Mouse (Mus musculus) kidney, embryonic 16.5 days (tissue): ENCODE measurements around the gene P2rx7. TPM values are rescaled to one million over a fixed set of nuclear protein-coding genes. Genes with fewer than 3 reads are reported as not detected.

Experiments used
- ATAC-seq: fragments of 200-750 bp; cut with Nextera tagmentation; 2 replicates; pipeline ENCODE4 v1.8.0; 2017; ENCODE audit warnings: moderate TSS enrichment; ENCODE audit not compliant: low FRiP score, low TSS enrichment
- H3K27ac ChIP-seq: fragments of 300-500 bp; sonication (generic); 2 replicates; pipeline ENCODE4 v1.5.1; 2014; ENCODE audit warnings: low read length
- H3K27me3 ChIP-seq: fragments of 300-500 bp; sonication (generic); 2 replicates; pipeline ENCODE4 v1.6.1; 2014; ENCODE audit warnings: low read length, control low read depth, mixed read lengths; ENCODE audit not compliant: insufficient read depth
- H3K36me3 ChIP-seq: fragments of 300-500 bp; sonication (generic); 2 replicates; pipeline ENCODE4 v1.6.1; 2014; ENCODE audit warnings: low read length, control low read depth, mixed read lengths; ENCODE audit not compliant: insufficient read depth
- H3K4me1 ChIP-seq: fragments of 300-500 bp; sonication (generic); 2 replicates; pipeline ENCODE4 v1.6.1; 2014; ENCODE audit warnings: low read length, control low read depth, mixed read lengths; ENCODE audit not compliant: insufficient read depth
- H3K4me2 ChIP-seq: fragments of 300-500 bp; sonication (generic); replicated peaks from 2 replicates; pipeline ENCODE4 v1.6.1; 2014; ENCODE audit warnings: low read depth, low read length
- H3K4me3 ChIP-seq: fragments of 300-500 bp; sonication (generic); 2 replicates; pipeline ENCODE4 v1.5.1; 2014; ENCODE audit warnings: mild to moderate bottlenecking, low read length
- H3K9ac ChIP-seq: fragments of 300-500 bp; sonication (generic); replicated peaks from 2 replicates; pipeline ENCODE4 v1.6.1; 2014; ENCODE audit warnings: low read length
- H3K9me3 ChIP-seq: fragments of 300-500 bp; sonication (generic); 2 replicates; pipeline ENCODE4 v1.6.1; 2016; ENCODE audit warnings: low read length, control low read depth
- WGBS: fragments of 180-500 bp; shearing (Covaris S2); extraction: QIAGEN DNeasy Blood & Tissue Kit; methylation state at CpG from one replicate; pipeline ENCODE4 v1.1.7; 2014; 5-methylcytosine and 5-hydroxymethylcytosine counted together
- polyA plus RNA-seq: library from polyadenylated mRNA; unstranded; fragments of >200 nt; fragmentation: Nextera tagmentation; extraction: Ambion mirVana; gene quantifications from 2 replicates; pipeline ENCODE4 v1.2.1, GENCODE M21; 2015

Gene P2rx7
- polyA plus RNA-seq, 1 experiment from 2014 or later, result 1.5 TPM

GRCm38 (mm10) chr5:122622526-122622925, 21.2 kb upstream of the P2rx7 start:
- Histone ChIP-seq H3K9ac (no peak overlapping the region), H3K4me3 (no peak overlapping the region), H3K9me3 (no peaks in the 10 kb centered on the region), H3K36me3 (no peaks in the 10 kb centered on the region), H3K27ac (no peak overlapping the region; the same call in 1 of the 2 replicates), H3K4me1 (peaks cover 4% of the 10 kb centered on the region; the same call in 1 of the 2 replicates), H3K4me2 (no peak overlapping the region), H3K27me3 (no peaks in the 10 kb centered on the region)
- WGBS, result 89% methylated on average over 5 of the region's 5 CpGs
- ATAC-seq, result no peak

GRCm38 (mm10) chr5:122623861-122624260, 19.9 kb upstream of the P2rx7 start:
- H3K4me3 ChIP-seq, result no peak overlapping the region
- H3K36me3 ChIP-seq, result no peaks in the 10 kb centered on the region
- no peak overlapping the region for H3K9ac ChIP-seq
- H3K4me1 ChIP-seq, result peaks cover 4% of the 10 kb centered on the region; the same call in 1 of the 2 replicates
- WGBS, result 79% methylated on average over 9 of the region's 9 CpGs
- H3K27me3 ChIP-seq, result no peaks in the 10 kb centered on the region
- no peak overlapping the region for H3K27ac ChIP-seq
- no peak overlapping the region for H3K4me2 ChIP-seq
- H3K9me3 ChIP-seq, result no peaks in the 10 kb centered on the region
- no peak for ATAC-seq

- H3K27me3 ChIP-seq, result no peaks in the 10 kb centered on the region
- no peak overlapping the region for H3K27ac ChIP-seq
- no peak overlapping the region for H3K9ac ChIP-seq
- no peaks in the 10 kb centered on the region for H3K36me3 ChIP-seq
- no peak overlapping the region for H3K4me2 ChIP-seq
- H3K4me1 ChIP-seq, result peaks cover 4% of the 10 kb centered on the region; the same call in 1 of the 2 replicates
- no peak for ATAC-seq
- H3K9me3 ChIP-seq, result no peaks in the 10 kb centered on the region
- 88% methylated on average over 11 of the region's 11 CpGs for WGBS
- H3K4me3 ChIP-seq, result no peak overlapping the region
Measured at GRCm38 (mm10) chr5:122624952-122625479, 18.7 kb upstream of the P2rx7 start.

- no peak overlapping the region for H3K4me2 ChIP-seq
- no peak overlapping the region for H3K4me3 ChIP-seq
- no peaks in the 10 kb centered on the region for H3K9me3 ChIP-seq
- H3K4me1 ChIP-seq, result peaks cover 4% of the 10 kb centered on the region; the same call in 1 of the 2 replicates
- no peak overlapping the region for H3K9ac ChIP-seq
- WGBS, result 89% methylated on average over 14 of the region's 14 CpGs
- H3K27ac ChIP-seq, result no peak overlapping the region
- no peak for ATAC-seq
- no peaks in the 10 kb centered on the region for H3K36me3 ChIP-seq
- no peaks in the 10 kb centered on the region for H3K27me3 ChIP-seq
Measured at GRCm38 (mm10) chr5:122625565-122626252, 18.0 kb upstream of the P2rx7 start.

GRCm38 (mm10) chr5:122627243-122627642, 16.5 kb upstream of the P2rx7 start:
- no peak overlapping the region for H3K9ac ChIP-seq
- no peak overlapping the region for H3K4me2 ChIP-seq
- H3K27ac ChIP-seq, result no peak overlapping the region
- no peaks in the 10 kb centered on the region for H3K27me3 ChIP-seq
- 0 out of 2 replicates have a peak, but pooled peaks have one; percentile 51 for ATAC-seq
- no peaks in the 10 kb centered on the region for H3K9me3 ChIP-seq
- 41% methylated on average over 2 of the region's 2 CpGs for WGBS
- no peaks in the 10 kb centered on the region for H3K36me3 ChIP-seq
- H3K4me3 ChIP-seq, result no peak overlapping the region
- H3K4me1 ChIP-seq, result no peaks in the 10 kb centered on the region

- no peak overlapping the region for H3K4me2 ChIP-seq
- H3K4me1 ChIP-seq, result peaks cover 4% of the 10 kb centered on the region; the same call in 1 of the 2 replicates
- H3K27me3 ChIP-seq, result no peaks in the 10 kb centered on the region
- no peaks in the 10 kb centered on the region for H3K9me3 ChIP-seq
- no peak overlapping the region for H3K4me3 ChIP-seq
- no peaks in the 10 kb centered on the region for H3K36me3 ChIP-seq
- 77% methylated on average over 8 of the region's 8 CpGs for WGBS
- ATAC-seq, result no peak
- no peak overlapping the region for H3K9ac ChIP-seq
- H3K27ac ChIP-seq, result no peak overlapping the region
Measured at GRCm38 (mm10) chr5:122635228-122635627, 8.5 kb upstream of the P2rx7 start.

GRCm38 (mm10) chr5:122636308-122636707, 7.4 kb upstream of the P2rx7 start:
- 0 out of 2 replicates have a peak, but pooled peaks have one; percentile 61 for ATAC-seq
- Histone ChIP-seq H3K4me3 (no peak overlapping the region), H3K9ac (no peak overlapping the region), H3K27ac (no peak overlapping the region), H3K4me1 (peaks cover 4% of the 10 kb centered on the region; the same call in 1 of the 2 replicates), H3K9me3 (no peaks in the 10 kb centered on the region), H3K4me2 (no peak overlapping the region), H3K27me3 (no peaks in the 10 kb centered on the region), H3K36me3 (no peaks in the 10 kb centered on the region)
- WGBS, result 53% methylated on average over 9 of the region's 9 CpGs

GRCm38 (mm10) chr5:122636958-122637357, 6.8 kb upstream of the P2rx7 start:
- no peaks in the 10 kb centered on the region for H3K27me3 ChIP-seq
- no peak overlapping the region for H3K27ac ChIP-seq
- H3K4me2 ChIP-seq, result peak overlapping the region; percentile 37
- peaks cover 4% of the 10 kb centered on the region; the same call in 1 of the 2 replicates for H3K4me1 ChIP-seq
- no peak for ATAC-seq
- H3K9ac ChIP-seq, result no peak overlapping the region
- 0 out of 2 replicates have a peak overlapping the region, but pooled peaks have one; percentile 7 for H3K4me3 ChIP-seq
- H3K9me3 ChIP-seq, result no peaks in the 10 kb centered on the region
- 44% methylated on average over 16 of the region's 16 CpGs for WGBS
- H3K36me3 ChIP-seq, result no peaks in the 10 kb centered on the region

GRCm38 (mm10) chr5:122638296-122638695, 5.4 kb upstream of the P2rx7 start:
- H3K27ac ChIP-seq, result no peak overlapping the region
- WGBS, result 79% methylated on average over 2 of the region's 2 CpGs
- peaks cover 4% of the 10 kb centered on the region; the same call in 1 of the 2 replicates for H3K4me1 ChIP-seq
- H3K9me3 ChIP-seq, result no peaks in the 10 kb centered on the region
- no peak overlapping the region for H3K4me3 ChIP-seq
- H3K27me3 ChIP-seq, result no peaks in the 10 kb centered on the region
- no peak overlapping the region for H3K4me2 ChIP-seq
- H3K36me3 ChIP-seq, result no peaks in the 10 kb centered on the region
- no peak for ATAC-seq
- no peak overlapping the region for H3K9ac ChIP-seq

GRCm38 (mm10) chr5:122639517-122639916, 4.2 kb upstream of the P2rx7 start:
- no peak for ATAC-seq
- peaks cover 4% of the 10 kb centered on the region; the same call in 1 of the 2 replicates for H3K4me1 ChIP-seq
- H3K27ac ChIP-seq, result no peak overlapping the region
- H3K9ac ChIP-seq, result no peak overlapping the region
- no peaks in the 10 kb centered on the region for H3K9me3 ChIP-seq
- WGBS, result 90% methylated on average over 4 of the region's 4 CpGs
- H3K4me2 ChIP-seq, result no peak overlapping the region
- no peaks in the 10 kb centered on the region for H3K27me3 ChIP-seq
- no peaks in the 10 kb centered on the region for H3K36me3 ChIP-seq
- H3K4me3 ChIP-seq, result no peak overlapping the region
